Mouse (Mus musculus): ENCODE results near the gene Gm572. TPM values are rescaled to one million over a fixed set of nuclear protein-coding genes. Genes with fewer than 3 reads are reported as not detected.

The Gm572 gene
- polyA plus RNA-seq, 1 experiment from 2014 or later, result not detected

- no peak overlapping the region for H3K4me2 ChIP-seq (ENCODE audit: low read depth, low read length)
- peaks cover 30% of the 10 kb centered on the region for H3K36me3 ChIP-seq (replicated peaks; ENCODE audit: control insufficient read depth, insufficient read depth, low read depth, low read length)
- ATAC-seq (replicated peaks; ENCODE audit: insufficient number of reproducible peaks, low FRiP score, low TSS enrichment, low read depth) (no peak), DNase-seq (ENCODE audit: low spot score) (no peak)
- no peak overlapping the region for H3K27ac ChIP-seq (replicated peaks; ENCODE audit: low read depth, low read length)
- H3K4me3 ChIP-seq (ENCODE audit: low read depth, low read length), result no peak overlapping the region
- WGBS, result 88% methylated on average over 1 of the region's 1 CpGs
- H3K9ac ChIP-seq (replicated peaks; ENCODE audit: low read length), result no peak overlapping the region
- H3K27me3 ChIP-seq (ENCODE audit: control insufficient read depth, insufficient read depth, low read length), result no peaks in the 10 kb centered on the region
- H3K4me1 ChIP-seq (ENCODE audit: control insufficient read depth, insufficient read depth, low read length), result no peaks in the 10 kb centered on the region; the same call in 1 of the 2 replicates
- no peaks in the 10 kb centered on the region for H3K9me3 ChIP-seq (replicated peaks; ENCODE audit: control insufficient read depth, low read length)
Observed at GRCm38 (mm10) chr4:148619805-148620204, 23.3 kb upstream of the Gm572 start.

- no peak for ATAC-seq (replicated peaks; ENCODE audit: insufficient number of reproducible peaks, low FRiP score, low TSS enrichment, low read depth)
- Histone ChIP-seq H3K27ac (replicated peaks; ENCODE audit: low read depth, low read length) (no peak overlapping the region), H3K4me2 (ENCODE audit: low read depth, low read length) (no peak overlapping the region), H3K27me3 (ENCODE audit: control insufficient read depth, insufficient read depth, low read length) (no peaks in the 10 kb centered on the region), H3K9me3 (replicated peaks; ENCODE audit: control insufficient read depth, low read length) (no peaks in the 10 kb centered on the region), H3K36me3 (replicated peaks; ENCODE audit: control insufficient read depth, insufficient read depth, low read depth, low read length) (peaks cover 30% of the 10 kb centered on the region), H3K4me1 (ENCODE audit: control insufficient read depth, insufficient read depth, low read length) (peaks cover 3% of the 10 kb centered on the region; the same call in 1 of the 2 replicates), H3K9ac (replicated peaks; ENCODE audit: low read length) (no peak overlapping the region), H3K4me3 (ENCODE audit: low read depth, low read length) (no peak overlapping the region)
- 95% methylated on average over 1 of the region's 1 CpGs for WGBS
- DNase-seq (ENCODE audit: low spot score), result no peak
Observed at GRCm38 (mm10) chr4:148620718-148621117, 22.4 kb upstream of the Gm572 start.

- H3K4me1 ChIP-seq (ENCODE audit: control insufficient read depth, insufficient read depth, low read length), result peaks cover 3% of the 10 kb centered on the region; the same call in 1 of the 2 replicates
- no peak for DNase-seq (ENCODE audit: low spot score)
- no peak overlapping the region for H3K4me3 ChIP-seq (ENCODE audit: low read depth, low read length)
- H3K27ac ChIP-seq (replicated peaks; ENCODE audit: low read depth, low read length), result no peak overlapping the region
- H3K9ac ChIP-seq (replicated peaks; ENCODE audit: low read length), result no peak overlapping the region
- WGBS, result 96% methylated on average over 4 of the region's 4 CpGs
- H3K4me2 ChIP-seq (ENCODE audit: low read depth, low read length), result no peak overlapping the region
- no peak for ATAC-seq (replicated peaks; ENCODE audit: insufficient number of reproducible peaks, low FRiP score, low TSS enrichment, low read depth)
- no peaks in the 10 kb centered on the region for H3K27me3 ChIP-seq (ENCODE audit: control insufficient read depth, insufficient read depth, low read length)
- peaks cover 30% of the 10 kb centered on the region for H3K36me3 ChIP-seq (replicated peaks; ENCODE audit: control insufficient read depth, insufficient read depth, low read depth, low read length)
- no peaks in the 10 kb centered on the region for H3K9me3 ChIP-seq (replicated peaks; ENCODE audit: control insufficient read depth, low read length)
Observed at GRCm38 (mm10) chr4:148622485-148622884, 20.6 kb upstream of the Gm572 start.

GRCm38 (mm10) chr4:148623609-148624008, 19.5 kb upstream of the Gm572 start:
- Histone ChIP-seq H3K9ac (replicated peaks; ENCODE audit: low read length) (no peak overlapping the region), H3K9me3 (replicated peaks; ENCODE audit: control insufficient read depth, low read length) (no peaks in the 10 kb centered on the region), H3K4me2 (ENCODE audit: low read depth, low read length) (no peak overlapping the region), H3K36me3 (replicated peaks; ENCODE audit: control insufficient read depth, insufficient read depth, low read depth, low read length) (peaks cover 26% of the 10 kb centered on the region), H3K27me3 (ENCODE audit: control insufficient read depth, insufficient read depth, low read length) (no peaks in the 10 kb centered on the region), H3K4me3 (ENCODE audit: low read depth, low read length) (no peak overlapping the region), H3K27ac (replicated peaks; ENCODE audit: low read depth, low read length) (no peak overlapping the region), H3K4me1 (ENCODE audit: control insufficient read depth, insufficient read depth, low read length) (peaks cover 3% of the 10 kb centered on the region; the same call in 1 of the 2 replicates)
- ATAC-seq (replicated peaks; ENCODE audit: insufficient number of reproducible peaks, low FRiP score, low TSS enrichment, low read depth), result no peak
- 93% methylated on average over 4 of the region's 4 CpGs for WGBS
- DNase-seq (ENCODE audit: low spot score), result no peak

GRCm38 (mm10) chr4:148625010-148625409, 18.1 kb upstream of the Gm572 start:
- H3K36me3 ChIP-seq (replicated peaks; ENCODE audit: control insufficient read depth, insufficient read depth, low read depth, low read length), result peaks cover 17% of the 10 kb centered on the region
- WGBS, result 81% methylated on average over 10 of the region's 10 CpGs
- no peaks in the 10 kb centered on the region for H3K27me3 ChIP-seq (ENCODE audit: control insufficient read depth, insufficient read depth, low read length)
- H3K4me1 ChIP-seq (ENCODE audit: control insufficient read depth, insufficient read depth, low read length), result peaks cover 3% of the 10 kb centered on the region; the same call in 1 of the 2 replicates
- no peak overlapping the region for H3K27ac ChIP-seq (replicated peaks; ENCODE audit: low read depth, low read length)
- DNase-seq (ENCODE audit: low spot score) (no peak), ATAC-seq (replicated peaks; ENCODE audit: insufficient number of reproducible peaks, low FRiP score, low TSS enrichment, low read depth) (no peak)
- no peaks in the 10 kb centered on the region for H3K9me3 ChIP-seq (replicated peaks; ENCODE audit: control insufficient read depth, low read length)
- H3K4me2 ChIP-seq (ENCODE audit: low read depth, low read length), result peak overlapping the region; percentile 35
- no peak overlapping the region; the same call in 1 of the 2 replicates for H3K4me3 ChIP-seq (ENCODE audit: low read depth, low read length)
- no peak overlapping the region for H3K9ac ChIP-seq (replicated peaks; ENCODE audit: low read length)

- peak overlapping the region; percentile 97 for H3K9ac ChIP-seq (replicated peaks; ENCODE audit: low read length)
- peak overlapping the region; percentile 83 for H3K27ac ChIP-seq (replicated peaks; ENCODE audit: low read depth, low read length)
- peak overlapping the region; percentile 78 for H3K4me2 ChIP-seq (ENCODE audit: low read depth, low read length)
- DNase-seq (ENCODE audit: low spot score) (peak; percentile 62), ATAC-seq (replicated peaks; ENCODE audit: insufficient number of reproducible peaks, low FRiP score, low TSS enrichment, low read depth) (peak; percentile 36)
- peaks cover 3% of the 10 kb centered on the region; the same call in 1 of the 2 replicates for H3K4me1 ChIP-seq (ENCODE audit: control insufficient read depth, insufficient read depth, low read length)
- peak overlapping the region; percentile 63 for H3K4me3 ChIP-seq (ENCODE audit: low read depth, low read length)
- H3K27me3 ChIP-seq (ENCODE audit: control insufficient read depth, insufficient read depth, low read length), result no peaks in the 10 kb centered on the region
- under 1% methylated on average over 57 of the region's 57 CpGs for WGBS
- peaks cover 13% of the 10 kb centered on the region for H3K36me3 ChIP-seq (replicated peaks; ENCODE audit: control insufficient read depth, insufficient read depth, low read depth, low read length)
- no peaks in the 10 kb centered on the region for H3K9me3 ChIP-seq (replicated peaks; ENCODE audit: control insufficient read depth, low read length)
Observed at GRCm38 (mm10) chr4:148625756-148626622, 17.1 kb upstream of the Gm572 start.

GRCm38 (mm10) chr4:148626623-148627185, 16.4 kb upstream of the Gm572 start, which contains the start of gene Tardbp:
Gene Tardbp, minus strand, starts transcription at chr4:148627019.
- Histone ChIP-seq H3K9me3 (replicated peaks; ENCODE audit: control insufficient read depth, low read length) (no peaks in the 10 kb centered on the region), H3K4me1 (ENCODE audit: control insufficient read depth, insufficient read depth, low read length) (peaks cover 3% of the 10 kb centered on the region; the same call in 1 of the 2 replicates), H3K4me3 (ENCODE audit: low read depth, low read length) (peak within 1 kb of the TSS; percentile 63), H3K27me3 (ENCODE audit: control insufficient read depth, insufficient read depth, low read length) (no peaks in the 10 kb centered on the region), H3K9ac (replicated peaks; ENCODE audit: low read length) (peak within 1 kb of the TSS; percentile 97), H3K4me2 (ENCODE audit: low read depth, low read length) (peak within 1 kb of the TSS; percentile 78), H3K27ac (replicated peaks; ENCODE audit: low read depth, low read length) (peak within 1 kb of the TSS; percentile 83), H3K36me3 (replicated peaks; ENCODE audit: control insufficient read depth, insufficient read depth, low read depth, low read length) (peaks cover 10% of the 10 kb centered on the region)
- WGBS, result under 1% methylated on average over 51 of the region's 51 CpGs
- ATAC-seq (replicated peaks; ENCODE audit: insufficient number of reproducible peaks, low FRiP score, low TSS enrichment, low read depth) (peak; percentile 91), DNase-seq (ENCODE audit: low spot score) (peak; percentile 97)

GRCm38 (mm10) chr4:148627246-148627645, 15.9 kb upstream of the Gm572 start:
- Histone ChIP-seq H3K27ac (replicated peaks; ENCODE audit: low read depth, low read length) (no peak overlapping the region), H3K9ac (replicated peaks; ENCODE audit: low read length) (peak overlapping the region; percentile 32; the same call in 1 of the 2 replicates), H3K4me1 (ENCODE audit: control insufficient read depth, insufficient read depth, low read length) (peaks cover 3% of the 10 kb centered on the region; the same call in 1 of the 2 replicates), H3K27me3 (ENCODE audit: control insufficient read depth, insufficient read depth, low read length) (no peaks in the 10 kb centered on the region), H3K36me3 (replicated peaks; ENCODE audit: control insufficient read depth, insufficient read depth, low read depth, low read length) (peaks cover 7% of the 10 kb centered on the region; the same call in 1 of the 2 replicates), H3K4me2 (ENCODE audit: low read depth, low read length) (peak overlapping the region; percentile 16), H3K4me3 (ENCODE audit: low read depth, low read length) (peak overlapping the region; percentile 63), H3K9me3 (replicated peaks; ENCODE audit: control insufficient read depth, low read length) (no peaks in the 10 kb centered on the region)
- ATAC-seq (replicated peaks; ENCODE audit: insufficient number of reproducible peaks, low FRiP score, low TSS enrichment, low read depth) (peak; percentile 54), DNase-seq (ENCODE audit: low spot score) (no peak)
- 61% methylated on average over 3 of the region's 3 CpGs for WGBS
